Mouse (Mus musculus) lung, embryonic 15.5 days (tissue): ENCODE results near the gene Wfdc1. TPM values are rescaled to one million over a fixed set of nuclear protein-coding genes. Genes with fewer than 3 reads are reported as not detected.

Experiments used
- ATAC-seq: fragments of 200-750 bp; cut with Nextera tagmentation; 2 replicates; pipeline ENCODE4 v1.8.0; 2017; ENCODE audit warnings: moderate number of reproducible peaks, borderline replicate concordance; ENCODE audit not compliant: low FRiP score, low TSS enrichment; ENCODE audit errors: extremely low read depth
- H3K27ac ChIP-seq: fragments of 300-500 bp; sonication (generic); 2 replicates; pipeline ENCODE4 v1.5.1; 2015; ENCODE audit warnings: moderate library complexity, mild to moderate bottlenecking, inconsistent platforms
- H3K27me3 ChIP-seq: fragments of 300-500 bp; sonication (generic); 2 replicates; pipeline ENCODE4 v1.6.1; 2015; ENCODE audit warnings: inconsistent platforms
- H3K36me3 ChIP-seq: fragments of 300-500 bp; sonication (generic); 2 replicates; pipeline ENCODE4 v1.6.1; 2015; ENCODE audit warnings: inconsistent platforms
- H3K4me1 ChIP-seq: fragments of 300-500 bp; sonication (generic); 2 replicates; pipeline ENCODE4 v1.6.1; 2015; ENCODE audit warnings: inconsistent platforms
- H3K4me2 ChIP-seq: fragments of 300-500 bp; sonication (generic); 2 replicates; pipeline ENCODE4 v1.6.1; 2015; ENCODE audit warnings: inconsistent platforms, mild to moderate bottlenecking, moderate library complexity
- H3K4me3 ChIP-seq: fragments of 300-500 bp; sonication (generic); 2 replicates; pipeline ENCODE4 v1.5.1; 2015; ENCODE audit warnings: mild to moderate bottlenecking, inconsistent platforms
- H3K9ac ChIP-seq: fragments of 300-500 bp; sonication (generic); 2 replicates; pipeline ENCODE4 v1.6.1; 2015; ENCODE audit warnings: inconsistent platforms
- H3K9me3 ChIP-seq: fragments of 300-500 bp; sonication (generic); 2 replicates; pipeline ENCODE4 v1.6.1; 2016; ENCODE audit warnings: inconsistent platforms
- WGBS: fragments of 180-500 bp; shearing (Covaris S2); methylation state at CpG from one replicate; pipeline ENCODE4 v1.1.7; 2015; 5-methylcytosine and 5-hydroxymethylcytosine counted together
- polyA plus RNA-seq: library from polyadenylated mRNA; unstranded; fragments of >200 nt; fragmentation: Nextera tagmentation; extraction: Ambion mirVana; gene quantifications from 2 replicates; pipeline ENCODE4 v1.2.1, GENCODE M21; 2015

The Wfdc1 gene
- polyA plus RNA-seq: 6.3 and 6.6 TPM in 2 replicates

DNA sequence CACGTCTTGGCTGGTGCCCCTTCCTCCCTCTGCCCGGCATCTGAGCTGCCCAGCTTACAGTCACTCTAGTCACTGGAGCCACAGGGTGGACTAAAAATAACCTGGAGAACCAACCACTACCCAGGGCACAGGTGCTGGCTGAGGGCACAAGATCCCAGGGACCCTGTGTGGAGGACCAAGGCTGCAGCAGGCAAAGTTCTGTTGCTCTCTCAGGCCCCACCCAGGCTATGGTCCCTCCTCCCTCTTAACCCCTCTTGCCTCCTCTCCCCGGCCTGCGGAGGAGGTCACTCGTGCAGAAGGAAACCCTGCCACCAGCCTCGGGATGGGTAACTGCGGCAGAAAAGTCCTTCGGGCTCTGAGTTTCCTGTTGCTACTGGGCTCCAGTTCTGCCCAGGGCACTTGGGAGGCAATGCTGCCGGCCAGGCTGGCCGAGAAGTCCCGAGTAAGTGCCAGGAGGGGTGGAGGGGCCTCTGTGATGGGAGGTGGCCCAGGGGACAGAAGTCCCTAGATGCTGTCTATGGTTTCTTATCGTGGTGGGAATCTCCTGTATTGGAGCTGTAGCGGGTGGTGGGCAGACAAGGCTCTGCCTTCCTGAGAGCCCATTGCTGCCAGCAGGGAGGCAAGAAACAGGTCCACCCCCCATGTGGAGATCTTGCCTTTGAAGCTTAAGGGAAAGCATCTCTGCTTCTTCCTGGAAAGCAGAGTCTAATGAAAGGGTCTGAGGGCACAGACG lies at the start of gene Wfdc1:
Gene Wfdc1 (plus strand): TSS at position 147 of the 733 bp plus-strand sequence.
- ATAC-seq: 0 out of 2 replicates have a peak, but pooled peaks have one; percentile 4
- H3K27ac ChIP-seq: no peak within 1 kb of the TSS
- H3K27me3 ChIP-seq: no peaks in the 10 kb centered on the region
- no peak within 1 kb of the TSS for H3K9ac ChIP-seq
- peak within 1 kb of the TSS; percentile 31; the same call in 1 of the 2 replicates for H3K4me2 ChIP-seq
- no peaks in the 10 kb centered on the region for H3K9me3 ChIP-seq
- no peak within 1 kb of the TSS for H3K4me3 ChIP-seq
- H3K4me1 ChIP-seq: peaks cover 42% of the 10 kb centered on the region
- no peaks in the 10 kb centered on the region for H3K36me3 ChIP-seq
- WGBS: 13% methylated on average over 14 of the region's 14 CpGs

GRCm38 (mm10) chr8:119616811-119617210 lies 49.4 kb upstream of the Wfdc1 start:
- Histone ChIP-seq H3K4me3 (no peak overlapping the region), H3K4me1 (no peaks in the 10 kb centered on the region), H3K9ac (no peak overlapping the region), H3K9me3 (no peaks in the 10 kb centered on the region), H3K27me3 (no peaks in the 10 kb centered on the region), H3K27ac (no peak overlapping the region), H3K4me2 (no peak overlapping the region), H3K36me3 (no peaks in the 10 kb centered on the region)
- no peak for ATAC-seq
- WGBS: 79% methylated on average over 4 of the region's 4 CpGs

DNA sequence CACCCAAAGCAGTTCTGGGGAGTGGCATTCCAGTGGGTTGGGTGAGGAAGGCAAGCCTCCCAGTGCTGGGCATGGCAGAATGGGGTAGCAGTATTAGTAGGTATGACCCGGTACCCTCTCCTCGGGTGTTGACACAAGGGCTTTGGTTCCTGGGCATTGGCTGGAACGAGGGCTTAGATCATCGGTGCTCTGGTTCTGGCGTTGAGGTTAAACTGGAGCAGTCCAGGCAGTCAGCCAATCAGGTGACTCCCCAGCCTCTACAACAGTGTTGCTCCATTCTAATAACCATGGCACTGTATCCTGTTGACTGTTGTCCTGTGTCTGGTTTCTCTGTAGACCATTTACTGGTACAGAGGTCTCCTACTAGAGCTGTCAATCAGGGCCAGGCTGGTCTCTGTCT lies 48.6 kb upstream of the Wfdc1 start:
- Histone ChIP-seq H3K4me2 (no peak overlapping the region), H3K27me3 (no peaks in the 10 kb centered on the region), H3K36me3 (no peaks in the 10 kb centered on the region), H3K4me3 (no peak overlapping the region), H3K9me3 (no peaks in the 10 kb centered on the region), H3K27ac (no peak overlapping the region), H3K4me1 (no peaks in the 10 kb centered on the region), H3K9ac (no peak overlapping the region)
- no peak for ATAC-seq
- 68% methylated on average over 5 of the region's 5 CpGs for WGBS

DNA sequence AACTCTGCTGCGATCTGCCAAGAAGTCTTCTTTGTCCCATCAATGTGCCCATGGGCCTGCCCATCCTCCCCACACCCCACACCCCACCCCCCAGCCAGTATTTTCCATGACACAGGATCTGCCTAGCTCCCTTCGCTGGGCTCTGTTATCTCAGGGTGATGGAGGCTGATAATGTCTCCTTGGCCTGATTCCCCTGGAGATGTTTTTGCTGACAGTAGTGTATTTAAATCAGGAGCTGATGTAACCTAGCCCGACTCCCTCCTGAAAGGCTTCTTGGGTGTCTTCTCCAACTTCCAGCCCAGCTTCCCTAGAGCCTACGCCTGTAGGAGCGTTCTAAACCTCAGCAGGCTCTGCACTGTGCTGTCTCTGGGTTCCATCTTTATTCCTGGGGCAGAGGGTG lies 47.3 kb upstream of the Wfdc1 start:
- ATAC-seq: no peak
- Histone ChIP-seq H3K4me3 (no peak overlapping the region), H3K27ac (no peak overlapping the region), H3K4me1 (no peaks in the 10 kb centered on the region), H3K36me3 (no peaks in the 10 kb centered on the region), H3K4me2 (no peak overlapping the region), H3K27me3 (no peaks in the 10 kb centered on the region), H3K9ac (no peak overlapping the region), H3K9me3 (no peaks in the 10 kb centered on the region)
- 51% methylated on average over 5 of the region's 5 CpGs for WGBS

GRCm38 (mm10) chr8:119620116-119620840 lies 45.9 kb upstream of the Wfdc1 start:
- Histone ChIP-seq H3K4me1 (no peaks in the 10 kb centered on the region), H3K27ac (no peak overlapping the region), H3K27me3 (no peaks in the 10 kb centered on the region), H3K9ac (no peak overlapping the region), H3K4me2 (no peak overlapping the region), H3K4me3 (no peak overlapping the region), H3K9me3 (no peaks in the 10 kb centered on the region), H3K36me3 (no peaks in the 10 kb centered on the region)
- no peak for ATAC-seq
- 55% methylated on average over 6 of the region's 6 CpGs for WGBS

DNA sequence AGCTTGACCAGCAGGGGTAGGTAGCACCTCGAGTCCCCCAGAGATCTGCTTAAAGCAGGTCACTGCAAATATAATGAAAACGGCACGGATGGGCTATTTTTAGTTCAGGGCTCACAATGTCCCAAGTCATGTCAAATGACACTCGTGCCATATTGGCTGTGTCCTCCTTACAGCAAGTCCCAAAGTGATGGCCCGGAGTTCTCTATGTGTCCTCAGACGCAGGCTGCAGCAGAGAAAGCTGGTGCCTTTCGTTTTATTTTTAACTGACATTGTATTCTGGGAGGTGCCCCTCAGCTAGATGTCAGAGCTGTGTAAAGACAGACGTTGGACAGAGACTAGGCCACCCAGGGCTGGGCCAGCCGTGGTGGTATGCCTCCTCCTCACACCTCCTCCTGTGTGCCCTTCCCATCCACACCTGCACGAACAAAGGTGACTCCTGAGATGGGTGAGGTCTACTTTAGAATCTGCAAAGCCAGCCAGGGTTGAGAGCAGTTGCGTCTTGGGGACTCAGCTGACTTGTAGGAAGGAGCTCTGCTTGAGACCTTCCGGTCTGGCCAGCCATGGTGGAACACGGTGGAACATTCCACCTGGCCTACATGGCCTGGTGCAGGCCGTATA lies 45.2 kb upstream of the Wfdc1 start:
- no peaks in the 10 kb centered on the region for H3K27me3 ChIP-seq
- H3K27ac ChIP-seq: no peak overlapping the region
- no peak overlapping the region for H3K4me2 ChIP-seq
- H3K36me3 ChIP-seq: no peaks in the 10 kb centered on the region
- H3K4me1 ChIP-seq: no peaks in the 10 kb centered on the region
- no peaks in the 10 kb centered on the region for H3K9me3 ChIP-seq
- H3K9ac ChIP-seq: no peak overlapping the region
- no peak for ATAC-seq
- 77% methylated on average over 14 of the region's 14 CpGs for WGBS
- H3K4me3 ChIP-seq: no peak overlapping the region

DNA sequence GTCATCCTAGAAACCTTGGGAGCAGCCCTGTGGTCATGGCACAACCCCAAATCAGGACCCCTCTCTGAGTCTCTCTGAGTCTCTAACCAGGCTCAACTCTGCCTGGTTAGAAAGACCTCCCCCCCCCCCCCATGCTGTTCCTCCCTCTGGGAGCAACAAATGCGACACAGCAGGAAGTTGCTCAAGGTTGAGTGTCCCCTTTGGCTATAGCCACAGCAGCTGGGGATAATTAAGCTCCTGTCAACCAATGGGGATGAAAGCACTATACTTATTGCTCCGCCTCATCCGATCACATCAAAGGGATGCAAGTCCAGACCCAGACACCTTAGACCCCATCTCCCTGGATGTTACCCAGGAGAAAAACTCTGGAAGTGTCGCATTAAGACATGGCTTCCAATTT lies 43.6 kb upstream of the Wfdc1 start:
- Histone ChIP-seq H3K36me3 (no peaks in the 10 kb centered on the region), H3K27ac (no peak overlapping the region), H3K4me1 (no peaks in the 10 kb centered on the region), H3K4me2 (no peak overlapping the region), H3K27me3 (no peaks in the 10 kb centered on the region), H3K9ac (no peak overlapping the region), H3K9me3 (no peaks in the 10 kb centered on the region), H3K4me3 (no peak overlapping the region)
- no peak for ATAC-seq
- WGBS: 63% methylated on average over 4 of the region's 4 CpGs

- WGBS: 77% methylated on average over 8 of the region's 8 CpGs
- Histone ChIP-seq H3K4me3 (no peak overlapping the region), H3K9ac (no peak overlapping the region), H3K27me3 (no peaks in the 10 kb centered on the region), H3K4me2 (no peak overlapping the region), H3K4me1 (no peaks in the 10 kb centered on the region), H3K9me3 (no peaks in the 10 kb centered on the region), H3K36me3 (no peaks in the 10 kb centered on the region), H3K27ac (no peak overlapping the region)
- no peak for ATAC-seq
These were observed 43.1 kb upstream of the Wfdc1 start for GRCm38 (mm10) chr8:119623061-119623460.

DNA sequence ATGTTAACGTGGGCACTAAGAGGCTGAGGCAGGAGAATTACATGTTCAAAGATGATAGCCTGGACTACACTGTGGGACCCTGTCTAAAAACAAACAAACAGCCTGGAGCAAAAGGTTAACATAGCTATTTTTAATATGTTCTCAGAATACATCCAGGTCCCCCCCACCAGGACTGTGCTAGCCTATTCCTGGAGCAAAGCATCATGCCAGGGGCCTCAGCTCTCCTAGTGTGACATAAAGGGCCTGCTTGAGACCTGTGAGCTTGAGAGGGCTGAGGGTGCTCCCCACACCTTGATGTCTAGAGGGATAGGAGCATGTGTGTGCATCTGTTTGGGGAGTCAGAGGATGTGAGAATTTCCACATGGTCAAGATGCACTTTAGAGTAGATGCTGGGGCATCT lies 42.4 kb upstream of the Wfdc1 start:
- Histone ChIP-seq H3K36me3 (no peaks in the 10 kb centered on the region), H3K27me3 (no peaks in the 10 kb centered on the region), H3K4me2 (no peak overlapping the region), H3K9ac (no peak overlapping the region), H3K9me3 (no peaks in the 10 kb centered on the region), H3K4me1 (no peaks in the 10 kb centered on the region), H3K4me3 (no peak overlapping the region), H3K27ac (no peak overlapping the region)
- no peak for ATAC-seq
- WGBS: 67% methylated on average over 1 of the region's 1 CpGs

- no peaks in the 10 kb centered on the region for H3K9me3 ChIP-seq
- no peak overlapping the region for H3K9ac ChIP-seq
- no peaks in the 10 kb centered on the region for H3K36me3 ChIP-seq
- H3K27ac ChIP-seq: no peak overlapping the region
- H3K4me2 ChIP-seq: no peak overlapping the region
- H3K4me1 ChIP-seq: no peaks in the 10 kb centered on the region
- no peak overlapping the region for H3K4me3 ChIP-seq
- 81% methylated on average over 7 of the region's 7 CpGs for WGBS
- no peak for ATAC-seq
- H3K27me3 ChIP-seq: no peaks in the 10 kb centered on the region
These were observed 41.2 kb upstream of the Wfdc1 start for GRCm38 (mm10) chr8:119624916-119625315.

- H3K9me3 ChIP-seq: no peaks in the 10 kb centered on the region
- H3K9ac ChIP-seq: no peak overlapping the region
- no peak overlapping the region for H3K4me3 ChIP-seq
- no peaks in the 10 kb centered on the region for H3K27me3 ChIP-seq
- H3K4me1 ChIP-seq: no peaks in the 10 kb centered on the region
- 75% methylated on average over 22 of the region's 22 CpGs for WGBS
- H3K36me3 ChIP-seq: no peaks in the 10 kb centered on the region
- H3K27ac ChIP-seq: no peak overlapping the region
- H3K4me2 ChIP-seq: no peak overlapping the region
- ATAC-seq: no peak; the same call in 1 of the 2 replicates
These were observed 40.4 kb upstream of the Wfdc1 start for GRCm38 (mm10) chr8:119625788-119626187.

DNA sequence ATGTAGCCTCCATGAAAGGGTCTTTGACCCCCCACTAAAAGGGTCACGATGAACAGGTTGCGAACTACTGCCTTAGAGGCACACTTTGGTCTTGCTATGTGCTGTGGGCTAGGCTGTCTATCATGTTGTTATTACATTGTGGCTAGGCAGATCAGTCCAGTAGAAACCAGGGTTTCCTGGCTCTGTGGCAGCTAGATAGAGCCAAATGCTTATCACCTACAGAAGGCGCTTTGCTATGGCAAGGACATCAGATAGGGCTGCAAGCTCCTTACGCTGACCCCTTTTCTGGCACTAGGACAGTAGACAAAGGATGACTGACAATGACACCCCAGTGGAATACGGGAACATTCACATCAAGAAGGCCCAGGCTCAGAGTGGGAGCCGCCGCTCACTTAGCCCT lies 39.0 kb upstream of the Wfdc1 start:
- no peaks in the 10 kb centered on the region for H3K9me3 ChIP-seq
- no peaks in the 10 kb centered on the region for H3K36me3 ChIP-seq
- H3K27me3 ChIP-seq: peaks cover 12% of the 10 kb centered on the region
- H3K4me3 ChIP-seq: no peak overlapping the region
- ATAC-seq: no peak
- H3K27ac ChIP-seq: no peak overlapping the region
- H3K9ac ChIP-seq: no peak overlapping the region
- WGBS: 83% methylated on average over 7 of the region's 7 CpGs
- H3K4me1 ChIP-seq: no peaks in the 10 kb centered on the region
- no peak overlapping the region for H3K4me2 ChIP-seq
